Mouse (Mus musculus) bone marrow macrophage, adult 2 months (primary cell): ENCODE results near the gene Hoxd11.

Experiments used
- CTCF ChIP-seq: IDR thresholded peaks from 2 replicates; pipeline ENCODE4 v1.5.1; 2012; ENCODE audit warnings: low read depth, mild to moderate bottlenecking, low read length, moderate library complexity
- POLR2A ChIP-seq: IDR thresholded peaks from 2 replicates; pipeline ENCODE4 v1.6.1; 2012; ENCODE audit warnings: mild to moderate bottlenecking, low read depth, low read length, borderline replicate concordance

DNA sequence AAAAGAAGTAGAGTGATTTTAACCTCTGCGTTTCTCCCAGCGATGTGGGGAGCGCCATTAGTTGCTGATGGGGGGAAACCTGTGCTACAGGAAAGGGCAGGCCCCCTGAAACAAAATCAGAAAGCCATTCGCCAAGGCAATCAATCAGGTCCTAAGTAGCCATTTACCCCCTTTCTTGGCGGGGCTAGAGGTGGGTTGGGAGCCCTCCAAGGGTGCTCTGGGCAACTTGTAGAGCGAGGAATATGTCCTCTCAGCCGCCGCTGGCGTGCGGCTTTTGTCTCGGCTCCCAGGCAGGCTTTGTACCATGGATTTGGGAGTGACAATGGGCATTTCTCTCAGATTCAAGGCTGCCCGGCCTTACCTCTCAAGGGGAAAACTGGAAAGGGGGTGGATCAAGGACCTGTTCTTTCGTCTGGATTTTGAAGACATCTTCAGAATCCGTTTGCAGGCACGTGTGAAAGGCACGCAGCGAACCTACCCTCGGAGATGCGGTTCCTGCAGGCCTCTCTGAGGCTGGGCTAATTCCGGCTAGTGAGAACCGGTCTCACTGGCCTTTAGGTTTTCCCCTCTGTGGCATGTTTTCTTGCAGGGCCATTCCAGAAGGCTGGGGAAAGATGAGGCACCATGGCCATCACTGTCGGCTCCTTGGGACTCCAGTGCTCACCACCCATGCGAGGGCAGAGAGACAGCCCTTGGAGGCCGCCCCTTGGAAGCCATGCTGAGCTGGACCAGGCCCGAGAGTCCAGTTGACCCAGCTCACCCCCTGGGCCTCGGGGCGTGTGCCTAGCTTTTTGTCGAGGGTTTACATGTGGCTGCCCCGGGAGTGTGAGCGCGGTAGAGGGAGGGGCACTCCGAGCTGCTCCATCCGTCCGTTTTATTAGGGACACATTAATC lies 17.3 kb downstream of the Hoxd11 start:
- TF ChIP-seq POLR2A (no peak), CTCF (no peak)
